Mouse (Mus musculus) left cerebral cortex, postnatal 10 days (tissue): ENCODE results near the gene Tspan4. TPM values are rescaled to one million over a fixed set of nuclear protein-coding genes. Genes with fewer than 3 reads are reported as not detected.
"Not testable (repeated sequence)": the region's sequence is repeated elsewhere in the genome, so short reads cannot be mapped to it uniquely, and the experiment has no call there.

ENCODE experiments used
- DNase-seq, 2 experiments: peaks; one replicate each; pipeline ENCODE4 v3.0.0; 2021 to 2022; ENCODE audit warnings: low spot score in 2 of 2, mixed read lengths in 1 of 2; ENCODE audit errors: extremely low spot score in 1 of 2
- intact Hi-C: fragments of 180-260 bp; cut with DNase I; formaldehyde crosslinking; loops from one replicate; pipeline ENCODE4 v1.15.1; 2025
- total RNA-seq, 2 experiments: library from RNA; stranded (reverse); gene quantifications; 2 replicates each; pipeline ENCODE4 v1.2.3; 2021

Tspan4 gene
- total RNA-seq, 2 experiments from 2014 or later, result 29.0 to 35.4 TPM

GRCm38 (mm10) chr7:141437178-141438120 is 37.6 kb upstream of the Tspan4 start, which contains the start of gene Slc25a22:
Gene Slc25a22, minus strand, starts transcription at chr7:141437892.
- DNase-seq, result peak; percentile 76 to 91
- intact Hi-C loops, result no loop called here

- peak in 1 of 2 experiments; percentile 44 for DNase-seq
- intact Hi-C loops, result no loop called here
Measured at GRCm38 (mm10) chr7:141438201-141438968, 36.7 kb upstream of the Tspan4 start.

GRCm38 (mm10) chr7:141439140-141439679 is 35.8 kb upstream of the Tspan4 start:
- DNase-seq, result no peak
- intact Hi-C loops, result no loop called here

GRCm38 (mm10) chr7:141439811-141440210 is 35.2 kb upstream of the Tspan4 start:
- DNase-seq, result peak in 1 of 2 experiments; percentile 30
- intact Hi-C loops, result no loop called here

- DNase-seq, result peak in 1 of 2 experiments; percentile 86
- intact Hi-C loops, result no loop called here
Measured at GRCm38 (mm10) chr7:141440613-141441012, 34.4 kb upstream of the Tspan4 start.

- DNase-seq, result peak in 1 of 2 experiments; percentile 41
- intact Hi-C loops, result no loop called here
Measured at GRCm38 (mm10) chr7:141441460-141441859, 33.6 kb upstream of the Tspan4 start.

- peak in 1 of 2 experiments; percentile 28 for DNase-seq
Measured at GRCm38 (mm10) chr7:141442199-141442598, 32.8 kb upstream of the Tspan4 start.

GRCm38 (mm10) chr7:141443081-141443821 is 31.8 kb upstream of the Tspan4 start:
- DNase-seq, result peak in 1 of 2 experiments; percentile 51

More at GRCm38 (mm10) chr7:141442199-141442598, 32.8 kb upstream of the Tspan4 start:
- intact Hi-C loops, result no loop called here

GRCm38 (mm10) chr7:141443828-141444237 is 31.2 kb upstream of the Tspan4 start, which contains the start of gene Pidd1:
Gene Pidd1, minus strand, starts transcription at chr7:141444025.
- DNase-seq, result peak in 1 of 2 experiments; percentile 76
- intact Hi-C loops, result no loop called here

More at GRCm38 (mm10) chr7:141443081-141443821, 31.8 kb upstream of the Tspan4 start:
- intact Hi-C loops, result no loop called here

GRCm38 (mm10) chr7:141446374-141446773 is 28.7 kb upstream of the Tspan4 start:
- intact Hi-C loops, DNase-seq: not testable (repeated sequence)

GRCm38 (mm10) chr7:141447110-141447991 is 27.7 kb upstream of the Tspan4 start, which contains the start of gene Rplp2:
Gene Rplp2, plus strand, starts transcription at chr7:141447370.
- intact Hi-C loops, result no loop called here

GRCm38 (mm10) chr7:141451928-141452327 is 23.1 kb upstream of the Tspan4 start:
- intact Hi-C loops, result no loop called here
- no peak for DNase-seq

More at GRCm38 (mm10) chr7:141447110-141447991, 27.7 kb upstream of the Tspan4 start, which contains the start of gene Rplp2:
- DNase-seq, result peak; percentile 90 to 96

- no peak for DNase-seq
- intact Hi-C loops, result no loop called here
Measured at GRCm38 (mm10) chr7:141453636-141454035, 21.4 kb upstream of the Tspan4 start.

GRCm38 (mm10) chr7:141454967-141455551 is 20.0 kb upstream of the Tspan4 start, which contains the start of gene Pnpla2:
Gene Pnpla2, plus strand, starts transcription at chr7:141455198.
- DNase-seq, result peak; percentile 86 to 98
- intact Hi-C loops, result no loop called here

GRCm38 (mm10) chr7:141455610-141456314 is 19.3 kb upstream of the Tspan4 start:
- peak in 1 of 2 experiments; percentile 85 for DNase-seq
- intact Hi-C loops, result no loop called here

GRCm38 (mm10) chr7:141456739-141457138 is 18.3 kb upstream of the Tspan4 start:
- no peak for DNase-seq
- intact Hi-C loops, result no loop called here
